Mouse (Mus musculus) cortical plate, adult 2 months (tissue): ENCODE data around the gene Vcp.

Experiments used
- CTCF ChIP-seq: fragments of 200-500 bp; IDR thresholded peaks from 2 replicates; pipeline ENCODE4 v1.5.1; 2011; ENCODE audit warnings: mild to moderate bottlenecking, control low read depth, low read length; ENCODE audit not compliant: insufficient read depth; ENCODE audit errors: extremely low read depth
- POLR2A ChIP-seq: fragments of 200-500 bp; IDR thresholded peaks from 2 replicates; pipeline ENCODE4 v1.6.1; 2011; ENCODE audit warnings: mild to moderate bottlenecking, low read length, control low read depth; ENCODE audit not compliant: insufficient read depth; ENCODE audit errors: extremely low read depth

DNA sequence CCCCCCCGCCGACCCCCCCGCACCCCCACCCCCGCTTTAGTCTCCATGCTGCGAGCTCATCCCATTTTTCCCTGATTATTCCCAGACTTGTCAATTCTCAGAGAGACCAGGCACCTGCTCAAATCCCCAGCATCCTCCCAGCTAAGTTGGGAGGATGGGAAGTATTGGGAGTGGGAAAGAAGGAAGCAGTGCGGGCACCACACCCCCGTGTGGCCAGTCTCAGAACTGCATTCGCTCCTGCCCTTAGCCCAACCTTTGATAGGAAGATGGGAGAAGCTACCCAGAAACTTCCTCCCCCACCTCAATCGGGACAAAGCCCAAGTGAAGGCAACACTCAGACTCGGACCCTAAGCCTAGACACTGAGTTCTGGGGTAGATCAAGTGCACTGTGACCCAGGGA, 46.0 kb downstream of the Vcp start:
- peak; percentile 88 for TF ChIP-seq CTCF
- TF ChIP-seq POLR2A = no peak
